Mouse (Mus musculus) skeletal muscle tissue, postnatal 0 days (tissue): Measurements from ENCODE around the gene Sfi1. TPM values are rescaled to one million over a fixed set of nuclear protein-coding genes. Genes with fewer than 3 reads are reported as not detected.

ENCODE experiments used
- polyA plus RNA-seq: library from polyadenylated mRNA; unstranded; fragments of >200 nt; fragmentation: Nextera tagmentation; extraction: Ambion mirVana; gene quantifications from 2 replicates; pipeline ENCODE4 v1.2.1, GENCODE M21; 2015

Gene Sfi1
- 5.6 and 7.2 TPM in 2 replicates for polyA plus RNA-seq

GRCm38 (mm10) chr11:3193363-3193762, at the start of gene Sfi1:
Gene Sfi1 (minus strand): TSS chr11:3193463.

DNA sequence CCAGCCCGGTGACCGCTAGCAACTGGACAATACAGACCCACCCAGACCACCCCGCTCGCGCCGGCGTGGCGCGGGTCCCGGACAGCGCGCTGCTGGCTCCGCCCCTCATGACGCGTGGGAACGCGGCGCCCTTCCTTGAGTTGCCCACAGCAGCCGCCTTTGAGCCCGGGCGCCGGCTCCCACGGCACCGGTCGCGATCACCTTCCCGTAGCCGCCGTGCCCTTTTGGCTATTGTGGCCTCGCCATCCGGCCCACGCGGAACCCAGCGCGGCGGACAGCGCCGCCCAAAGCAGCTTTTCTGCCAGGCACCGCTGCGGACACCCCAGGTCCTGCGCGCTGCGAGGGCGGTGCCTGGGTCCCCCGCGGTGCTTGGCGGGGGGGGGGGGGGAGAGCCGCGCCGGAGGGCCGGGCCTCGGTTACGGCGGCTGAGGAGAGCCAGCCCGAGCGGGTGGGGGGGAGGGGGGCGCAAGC, 9.0 kb upstream of the Sfi1 start, which contains the start of gene Eif4enif1:
Gene Eif4enif1 (plus strand): TSS at position 162 of the 471 bp plus-strand sequence.

Other genes with a start within 250 kb of the Sfi1 start
- gene Eif4enif1, start 8.9 kb upstream of the Sfi1 start, polyA plus RNA-seq = 18.0 and 18.5 TPM in 2 replicates
- gene Drg1, start 73.0 kb upstream of the Sfi1 start, polyA plus RNA-seq = 119 and 121 TPM in 2 replicates
- gene Patz1, start 95.4 kb upstream of the Sfi1 start, polyA plus RNA-seq = 12.5 and 12.9 TPM in 2 replicates
- 20.9 and 28.6 TPM in 2 replicates for gene Pik3ip1, start 136.9 kb upstream of the Sfi1 start, polyA plus RNA-seq
- 13.4 and 16.9 TPM in 2 replicates for gene Limk2, start 215.7 kb upstream of the Sfi1 start, polyA plus RNA-seq